Mouse (Mus musculus): ENCODE data around the gene Doc2b.

GRCm38 (mm10) chr11:75756687-75757086, 39.2 kb downstream of the Doc2b start:
- TF ChIP-seq CTCF (IDR thresholded peaks at IDR 0.05) = no peak
- no peak for TF ChIP-seq EP300 (IDR thresholded peaks at IDR 0.05)

Measured in lung, postnatal 0 days (tissue).